Mouse (Mus musculus): Measurements from ENCODE around the gene Lama1.

- no peak for TF ChIP-seq CTCF (IDR thresholded peaks at IDR 0.05; ENCODE audit: borderline replicate concordance, control insufficient read depth, extremely low read depth, insufficient read depth, low read length, poor library complexity)
- TF ChIP-seq POLR2A (IDR thresholded peaks at IDR 0.05; ENCODE audit: control insufficient read depth, extremely low read depth, insufficient read depth, low read length, poor library complexity), result no peak
Measured at GRCm38 (mm10) chr17:67692651-67693050, 4.4 kb upstream of the Lama1 start.

Measured in thymus, adult 2 months (tissue).